Mouse (Mus musculus): ENCODE data around the gene Hepacam.

Hepacam gene

GRCm38 (mm10) chr9:37367301-37368080 lies at the start of gene Hepacam:
Gene Hepacam, plus strand, starts transcription at chr9:37367351.
- DNase-seq (ENCODE audit: low read depth, low spot score): no peak

- DNase-seq (ENCODE audit: low read depth, low spot score): no peak
Measured at GRCm38 (mm10) chr9:37329456-37329855, 37.7 kb upstream of the Hepacam start.

DNA sequence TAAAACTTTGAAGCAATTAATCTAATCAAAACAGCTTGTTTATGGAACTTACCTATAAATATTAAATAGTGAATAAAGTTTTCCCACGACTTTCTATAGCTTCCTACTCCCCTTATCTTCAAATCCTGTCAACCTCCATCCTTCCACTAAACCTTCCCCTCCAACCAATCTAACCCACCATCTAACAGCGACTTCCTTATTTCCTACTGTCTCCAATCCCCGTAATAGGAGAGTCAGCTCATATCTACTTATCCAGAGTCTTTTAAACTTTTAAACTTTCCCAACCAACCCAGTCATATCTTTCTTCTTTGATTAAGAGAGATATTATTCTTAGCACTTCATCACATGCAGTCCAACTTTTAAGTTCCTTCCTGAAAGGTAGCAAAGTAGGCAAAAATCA lies 21.7 kb upstream of the Hepacam start:
- DNase-seq (ENCODE audit: low read depth, low spot score): no peak

- no peak for DNase-seq (ENCODE audit: low read depth, low spot score)
Measured at GRCm38 (mm10) chr9:37347184-37347987, 19.8 kb upstream of the Hepacam start.

GRCm38 (mm10) chr9:37347988-37348642 lies 19.0 kb upstream of the Hepacam start, which contains the start of gene Ccdc15:
Gene Ccdc15, minus strand, starts transcription at chr9:37348432.
- peak; percentile 92 for DNase-seq (ENCODE audit: low read depth, low spot score)

DNA sequence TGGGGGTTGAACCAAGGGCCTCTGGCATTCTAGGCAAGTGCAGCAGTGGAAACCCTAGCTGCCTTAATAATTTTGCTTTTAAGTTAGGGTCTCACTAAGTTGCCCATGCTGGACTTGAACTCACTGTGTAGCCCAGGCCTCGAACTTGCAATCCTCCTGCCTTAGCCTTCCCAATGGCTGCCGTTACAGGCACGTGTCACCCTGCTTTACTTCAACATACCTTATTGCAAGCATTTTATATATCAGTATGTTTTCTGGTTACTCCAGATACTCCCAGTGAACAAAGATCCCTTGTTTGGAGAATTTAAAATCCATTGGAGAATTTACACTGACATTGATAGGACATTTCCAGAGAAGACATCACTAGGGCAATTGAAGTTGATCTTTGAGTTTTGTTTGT lies 18.1 kb upstream of the Hepacam start:
- DNase-seq (ENCODE audit: low read depth, low spot score): no peak

DNA sequence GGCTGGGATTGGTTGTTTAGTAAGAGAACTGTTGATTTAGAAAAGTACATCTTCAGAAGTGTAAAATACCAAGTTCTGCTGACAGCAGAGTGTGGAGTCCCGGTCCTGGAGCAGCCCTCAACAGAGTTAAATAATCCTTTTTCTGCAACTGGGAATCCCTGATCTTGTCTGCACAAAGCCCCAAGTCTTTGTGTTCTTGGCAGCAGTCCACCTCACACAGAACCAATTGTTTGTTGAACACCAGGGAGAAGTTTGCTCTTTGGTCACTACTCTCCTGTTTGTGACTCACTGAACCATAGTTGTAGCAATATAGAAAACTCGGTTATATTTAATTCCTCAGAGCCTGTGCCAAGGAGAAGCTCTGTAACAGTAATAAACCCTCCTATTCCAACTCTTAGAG lies 15.9 kb upstream of the Hepacam start:
- DNase-seq (ENCODE audit: low read depth, low spot score): no peak

- no peak for DNase-seq (ENCODE audit: low read depth, low spot score)
Measured at GRCm38 (mm10) chr9:37354485-37354884, 12.7 kb upstream of the Hepacam start.

GRCm38 (mm10) chr9:37358713-37359330 lies 8.3 kb upstream of the Hepacam start:
- no peak for DNase-seq (ENCODE audit: low read depth, low spot score)

DNA sequence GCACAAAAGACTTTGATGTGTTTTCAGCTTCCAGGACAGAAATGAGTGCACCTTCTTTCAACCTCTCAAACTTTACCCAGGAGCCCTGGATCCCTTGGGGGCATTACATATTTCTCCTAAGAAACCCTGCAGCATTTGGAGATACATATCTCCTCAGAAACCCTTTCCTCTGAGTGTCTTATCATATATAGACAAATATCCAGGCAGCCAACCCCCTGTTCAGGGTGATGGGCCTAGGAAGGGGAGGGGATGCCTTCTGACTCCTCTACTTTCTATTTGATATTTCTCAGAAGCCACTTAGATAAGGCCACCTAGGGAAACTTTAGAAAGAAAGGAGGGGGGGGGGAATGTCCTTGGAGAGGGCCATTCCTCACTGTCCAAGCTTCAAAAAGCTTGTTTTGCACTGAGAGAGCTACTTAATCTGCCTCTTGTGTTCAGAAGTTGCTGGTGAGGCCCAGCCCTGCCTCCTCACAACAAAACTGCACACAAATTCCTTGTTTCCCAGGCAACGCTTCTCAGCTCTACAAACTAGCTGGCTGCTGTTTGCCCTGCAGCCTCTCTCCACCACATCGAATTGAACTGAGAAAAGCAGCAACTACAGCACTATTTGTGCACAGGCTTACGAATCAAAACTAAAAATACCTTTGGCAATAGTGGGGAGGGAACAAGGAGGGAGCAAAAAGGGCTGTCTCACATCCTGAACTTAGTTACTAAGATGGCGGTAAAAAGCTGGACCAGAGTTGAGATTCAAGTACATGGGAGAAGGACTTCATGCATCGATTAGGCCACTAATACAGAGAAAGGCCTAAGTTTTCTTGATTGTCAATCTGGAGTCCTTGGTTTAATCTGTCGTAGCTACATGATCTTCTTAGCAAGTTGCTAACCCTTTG lies 7.6 kb upstream of the Hepacam start:
- DNase-seq (ENCODE audit: low read depth, low spot score): no peak

GRCm38 (mm10) chr9:37362084-37362483 lies 5.1 kb upstream of the Hepacam start:
- DNase-seq (ENCODE audit: low read depth, low spot score): no peak

DNA sequence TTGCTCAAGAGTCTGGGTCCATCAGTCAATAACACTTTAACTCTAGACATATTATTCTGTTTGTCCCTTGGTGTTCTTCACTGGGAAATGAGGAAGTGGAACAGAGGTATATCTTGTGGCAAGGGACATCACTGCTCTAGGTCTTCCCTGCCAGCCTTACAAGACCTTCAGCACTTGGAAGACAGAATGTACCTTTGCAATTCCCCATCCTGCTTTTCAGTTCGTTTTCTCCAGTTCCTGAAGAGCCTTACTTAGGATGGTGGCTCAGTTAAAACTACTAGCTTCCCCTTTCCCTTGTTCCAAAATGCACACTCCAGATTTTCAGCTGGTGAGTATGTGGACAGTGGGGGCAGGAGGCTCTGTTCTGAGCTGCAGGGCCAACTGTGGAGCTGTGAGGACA lies 4.3 kb upstream of the Hepacam start:
- no peak for DNase-seq (ENCODE audit: low read depth, low spot score)

- DNase-seq (ENCODE audit: low read depth, low spot score): no peak
Measured at GRCm38 (mm10) chr9:37363551-37363950, 3.6 kb upstream of the Hepacam start.

DNA sequence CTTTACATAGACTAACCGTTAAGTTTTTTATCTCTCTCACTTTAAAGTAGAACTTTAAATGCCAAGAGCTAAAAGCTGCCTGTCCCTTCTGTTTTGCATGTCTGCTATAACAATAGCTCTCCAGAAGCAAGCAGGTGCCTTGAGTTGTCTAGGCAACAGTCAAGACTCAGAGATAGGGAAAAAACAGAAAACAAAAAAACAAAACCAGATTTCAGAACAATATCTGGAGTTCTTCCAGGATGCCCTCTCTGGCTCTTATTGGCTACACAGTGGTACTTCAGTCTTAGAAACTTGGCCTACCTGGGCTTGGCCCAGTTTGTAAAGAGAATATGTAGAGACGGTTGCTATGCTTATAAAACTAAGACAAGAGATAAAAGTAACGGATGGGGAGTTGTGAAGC lies 2.8 kb upstream of the Hepacam start:
- DNase-seq (ENCODE audit: low read depth, low spot score): no peak

DNA sequence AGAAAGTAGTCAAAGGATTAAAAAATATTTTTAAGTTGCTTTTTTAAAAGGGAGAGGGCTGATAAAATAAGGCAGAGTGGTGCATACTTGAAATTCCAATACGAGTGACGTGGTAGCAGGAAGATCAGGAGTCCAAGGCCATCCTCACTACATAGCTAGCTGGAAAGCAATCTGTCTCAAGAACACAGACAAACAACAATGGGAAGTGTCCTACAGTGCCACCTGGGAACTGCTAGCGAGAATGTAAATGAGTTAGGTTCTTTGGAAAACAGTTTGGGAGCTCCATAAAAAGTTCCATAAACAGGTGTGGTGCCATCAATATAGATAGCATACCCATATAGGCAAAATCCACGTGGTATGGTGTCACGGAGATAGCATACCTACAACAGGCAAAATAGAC lies 1.4 kb upstream of the Hepacam start:
- no peak for DNase-seq (ENCODE audit: low read depth, low spot score)

DNA sequence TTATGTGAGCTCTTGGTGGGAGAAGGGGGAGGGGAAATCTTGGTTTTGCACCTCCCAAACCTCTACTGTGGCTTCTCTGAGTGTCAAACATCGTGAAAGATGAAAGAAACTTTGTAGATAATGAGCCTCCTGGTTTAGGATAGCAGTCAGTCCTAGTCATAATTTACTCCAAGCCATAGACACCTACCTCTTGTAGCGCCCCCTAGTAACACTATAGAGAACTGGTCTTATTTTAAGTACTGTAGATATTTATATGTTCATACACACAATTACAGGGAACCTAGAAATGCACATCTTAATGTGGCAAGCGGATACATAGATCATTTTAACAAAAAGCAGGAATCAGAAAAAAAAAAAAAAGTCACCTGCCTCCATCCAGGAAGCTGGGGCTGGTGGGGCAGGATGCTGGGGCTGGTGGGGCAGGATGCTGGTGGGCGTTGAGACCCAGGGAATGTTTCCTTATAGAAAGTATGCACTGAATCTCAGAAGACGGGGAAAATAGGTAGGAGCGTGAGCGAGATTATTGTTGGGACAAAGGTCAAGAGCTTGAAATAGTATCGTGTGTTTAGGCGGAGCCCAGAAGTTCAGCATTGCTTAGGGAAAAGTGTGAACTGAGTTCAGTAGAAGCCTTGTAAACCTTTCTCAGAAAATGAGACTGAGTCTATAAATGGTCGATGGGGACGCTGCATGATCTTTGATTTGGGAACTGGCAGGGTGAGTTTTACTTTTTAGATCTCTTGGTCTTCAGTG lies 1.1 kb downstream of the Hepacam start:
- no peak for DNase-seq (ENCODE audit: low read depth, low spot score)

- DNase-seq (ENCODE audit: low read depth, low spot score): no peak
Measured at GRCm38 (mm10) chr9:37368860-37369259, 1.7 kb downstream of the Hepacam start.

DNA sequence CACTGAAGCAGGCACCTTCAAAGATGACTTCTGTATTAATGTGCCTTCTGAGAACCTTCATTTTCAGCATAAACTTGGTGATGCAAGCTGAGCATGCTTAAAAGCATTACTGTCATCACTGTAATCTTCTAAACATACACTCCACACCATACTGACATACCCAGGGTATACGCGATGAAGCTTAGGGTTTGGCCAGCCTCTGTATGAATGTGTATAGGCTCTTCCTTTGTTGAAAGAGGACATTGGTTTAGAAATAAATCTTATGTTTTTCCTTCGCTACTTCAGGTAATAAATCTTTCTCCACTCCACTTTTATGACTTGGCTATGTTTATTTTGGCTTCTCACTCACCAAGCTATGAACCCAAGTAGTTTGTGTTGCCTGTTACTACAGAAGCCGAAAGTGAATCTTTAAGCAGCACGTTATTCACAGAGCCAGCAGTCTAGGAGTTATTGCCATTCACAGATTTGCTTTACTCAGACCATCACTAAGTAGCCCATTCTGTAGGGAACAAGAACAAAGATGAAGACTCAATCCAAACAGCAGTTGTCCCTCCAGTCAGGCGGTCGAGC lies 4.2 kb downstream of the Hepacam start:
- no peak for DNase-seq (ENCODE audit: low read depth, low spot score)

DNA sequence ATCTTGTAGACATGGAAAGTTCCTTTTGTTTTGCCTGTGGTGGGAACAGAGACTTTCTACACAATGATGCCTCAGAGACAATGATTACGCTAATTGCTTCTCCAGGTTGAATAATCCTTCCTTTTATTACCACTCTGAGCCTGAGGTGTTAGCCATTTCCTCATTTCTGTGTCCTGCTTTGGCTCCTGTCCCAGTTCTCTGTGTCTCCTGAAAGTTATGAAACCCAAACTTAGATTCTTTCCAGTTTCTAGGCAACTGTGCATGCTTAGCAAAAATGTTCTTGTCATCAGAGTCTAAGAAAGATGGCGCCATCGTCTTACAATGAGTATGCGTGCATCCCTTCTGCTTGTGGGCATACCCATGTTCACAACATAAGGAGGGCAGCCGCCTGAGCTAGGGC lies 8.6 kb downstream of the Hepacam start:
- DNase-seq (ENCODE audit: low read depth, low spot score): no peak

- DNase-seq (ENCODE audit: low read depth, low spot score): no peak
Measured at GRCm38 (mm10) chr9:37383161-37383560, 16.0 kb downstream of the Hepacam start.
